ENCODE assay signal across 7 mouse cellular contexts in genomic region chr2:154603638-154604153, GRCm38 (mm10). TPM values are rescaled to one million over a fixed set of nuclear protein-coding genes. Genes with fewer than 3 reads are reported as not detected.
A peak's percentile ranks its signal among the peaks of the same experiment; 100 is the strongest.
DNase-seq lines count a peak whose midpoint lies in the region; ATAC-seq lines count a peak whose summit lies in the region.

Pxmp4 (minus strand) TSS chr2:154603708.

- no peaks in the 10 kb centered on the region for H3K27me3 ChIP-seq in intestine, embryonic 16.5 days (replicated peaks; ENCODE audit: control insufficient read depth, insufficient read depth, low read length)
- no peaks in the 10 kb centered on the region for H3K27me3 ChIP-seq in midbrain, embryonic 11.5 days (ENCODE audit: control insufficient read depth, insufficient read depth, low read length)

- peak within 1 kb of the TSS; percentile 70 for H3K27ac ChIP-seq in intestine, embryonic 16.5 days (ENCODE audit: low read length)
- H3K27ac ChIP-seq in midbrain, embryonic 11.5 days (ENCODE audit: low read depth, low read length): no peak within 1 kb of the TSS

- no peaks in the 10 kb centered on the region for H3K9me3 ChIP-seq in intestine, embryonic 16.5 days (ENCODE audit: control insufficient read depth, low read length)
- no peaks in the 10 kb centered on the region for H3K9me3 ChIP-seq in midbrain, embryonic 11.5 days (ENCODE audit: control insufficient read depth, low read length)

- peak; percentile 99 for DNase-seq in adrenal gland, adult 8-10 months
- DNase-seq in embryo, embryonic 9.5 days (ENCODE audit: extremely low spot score): peak; percentile 97
- peak; percentile 94 to 98 for DNase-seq in gastrocnemius, postnatal 4 days (ENCODE audit: low spot score in 2 of 2)
- DNase-seq in left cerebral cortex, postnatal 36 days (ENCODE audit: low spot score in 2 of 2): peak; percentile 98 to 99
- DNase-seq in midbrain, embryonic 11.5 days (ENCODE audit: low spot score, missing footprints): peak; percentile 100
- DNase-seq in skeletal muscle tissue, adult 2 months (ENCODE audit: low read depth, low spot score): peak; percentile 99

- WGBS in intestine, embryonic 16.5 days: under 1% methylated on average over 13 of the region's 13 CpGs
- WGBS in midbrain, embryonic 11.5 days: 1% methylated on average over 13 of the region's 13 CpGs

- no peaks in the 10 kb centered on the region for H3K36me3 ChIP-seq in intestine, embryonic 16.5 days (ENCODE audit: control insufficient read depth, insufficient read depth, low read length)
- no peaks in the 10 kb centered on the region for H3K36me3 ChIP-seq in midbrain, embryonic 11.5 days (ENCODE audit: control insufficient read depth, insufficient read depth, low read length)

- peak; percentile 100 for ATAC-seq in intestine, embryonic 16.5 days
- ATAC-seq in midbrain, embryonic 11.5 days (ENCODE audit: low FRiP score): peak; percentile 100

- peak within 1 kb of the TSS; percentile 69 for H3K4me3 ChIP-seq in intestine, embryonic 16.5 days (ENCODE audit: low read length)
- peak within 1 kb of the TSS; percentile 55 for H3K4me3 ChIP-seq in midbrain, embryonic 11.5 days (ENCODE audit: low read depth, low read length)

- intact Hi-C loops in left cerebral cortex, postnatal 36 days (cut with DNase I): no loop called here

- H3K4me2 ChIP-seq in intestine, embryonic 16.5 days (ENCODE audit: low read depth, low read length): peak within 1 kb of the TSS; percentile 76
- peak within 1 kb of the TSS; percentile 52 for H3K4me2 ChIP-seq in midbrain, embryonic 11.5 days

- peak within 1 kb of the TSS; percentile 86 for H3K9ac ChIP-seq in intestine, embryonic 16.5 days (ENCODE audit: low read depth, low read length)
- peak within 1 kb of the TSS; percentile 75 for H3K9ac ChIP-seq in midbrain, embryonic 11.5 days (ENCODE audit: low read length)

- H3K4me1 ChIP-seq in intestine, embryonic 16.5 days (ENCODE audit: control insufficient read depth, insufficient read depth, low read length): peaks cover 3% of the 10 kb centered on the region; the same call in 1 of the 2 replicates
- no peaks in the 10 kb centered on the region; the same call in 1 of the 2 replicates for H3K4me1 ChIP-seq in midbrain, embryonic 11.5 days (ENCODE audit: control insufficient read depth, insufficient read depth, low read length)

RNA-seq across cellular contexts. Expression of gene Pxmp4, which starts in this region (rescaled TPM):
- total RNA-seq in adrenal gland, adult 8-10 months (2022): 10 to 100 TPM; 28.8 to 36.5 (median 32.1) TPM
- total RNA-seq in gastrocnemius, postnatal 4 days (2021): 10 to 100 TPM; 15.7 to 20.9 TPM
- polyA plus RNA-seq in intestine, embryonic 16.5 days (2015; fragmentation: Nextera tagmentation; extraction: Ambion mirVana): 41.2 and 41.9 TPM in 2 replicates
- 10 to 100 TPM; 12.4 to 13.9 TPM for total RNA-seq in left cerebral cortex, postnatal 36 days (2021)
- polyA plus RNA-seq in midbrain, embryonic 11.5 days (2014; fragmentation: Nextera tagmentation; extraction: Ambion mirVana): 12.3 and 14.1 TPM in 2 replicates
